Mouse (Mus musculus) forebrain, embryonic 13.5 days (tissue): Measurements from ENCODE around the gene Apoo. TPM values are rescaled to one million over a fixed set of nuclear protein-coding genes. Genes with fewer than 3 reads are reported as not detected.
"Not testable (repeated sequence)": the region's sequence is repeated elsewhere in the genome, so short reads cannot be mapped to it uniquely, and the experiment has no call there.

ENCODE experiments used
- ATAC-seq: fragments of 200-750 bp; cut with Nextera tagmentation; 2 replicates; pipeline ENCODE4 v1.8.0; 2017
- H3K27ac ChIP-seq: fragments of 300-500 bp; sonication (generic); 2 replicates; pipeline ENCODE4 v1.5.1; 2015; ENCODE audit warnings: inconsistent platforms, mild to moderate bottlenecking, moderate library complexity
- H3K27me3 ChIP-seq: fragments of 300-500 bp; sonication (generic); 2 replicates; pipeline ENCODE4 v1.6.1; 2015; ENCODE audit warnings: mild to moderate bottlenecking, inconsistent platforms
- H3K36me3 ChIP-seq: fragments of 300-500 bp; sonication (generic); 2 replicates; pipeline ENCODE4 v1.6.1; 2015; ENCODE audit warnings: mild to moderate bottlenecking, inconsistent platforms; ENCODE audit not compliant: poor library complexity, severe bottlenecking
- H3K4me1 ChIP-seq: fragments of 300-500 bp; sonication (generic); 2 replicates; pipeline ENCODE4 v1.6.1; 2015; ENCODE audit warnings: inconsistent platforms
- H3K4me2 ChIP-seq: fragments of 300-500 bp; sonication (generic); 2 replicates; pipeline ENCODE4 v1.6.1; 2015; ENCODE audit warnings: inconsistent platforms, mild to moderate bottlenecking, moderate library complexity
- H3K4me3 ChIP-seq: fragments of 300-500 bp; sonication (generic); 2 replicates; pipeline ENCODE4 v1.5.1; 2015; ENCODE audit warnings: mild to moderate bottlenecking, inconsistent platforms
- H3K9ac ChIP-seq: fragments of 300-500 bp; sonication (generic); 2 replicates; pipeline ENCODE4 v1.6.1; 2015; ENCODE audit warnings: mild to moderate bottlenecking, inconsistent platforms
- H3K9me3 ChIP-seq: fragments of 300-500 bp; sonication (generic); replicated peaks from 2 replicates; pipeline ENCODE4 v1.6.1; 2016; ENCODE audit warnings: inconsistent platforms
- WGBS: fragments of 180-500 bp; shearing (Covaris S2); methylation state at CpG from one replicate; pipeline ENCODE4 v1.1.7; 2015; 5-methylcytosine and 5-hydroxymethylcytosine counted together
- microRNA-seq: library from miRNA; unstranded; fragments of <30 nt; microRNA quantifications from one replicate; pipeline ENCODE4, GENCODE M21; 2016
- polyA plus RNA-seq: library from polyadenylated mRNA; unstranded; fragments of >200 nt; fragmentation: Nextera tagmentation; extraction: Ambion mirVana; gene quantifications from 2 replicates; pipeline ENCODE4 v1.2.1, GENCODE M21; 2015

Gene Apoo
- polyA plus RNA-seq, 1 experiment from 2014 or later: 135 TPM

GRCm38 (mm10) chrX:94446021-94446420 lies 79.1 kb downstream of the Apoo start:
- not testable (repeated sequence) for H3K4me2 ChIP-seq, ATAC-seq, H3K4me3 ChIP-seq, H3K9me3 ChIP-seq, H3K27me3 ChIP-seq, H3K27ac ChIP-seq, H3K36me3 ChIP-seq, H3K9ac ChIP-seq, H3K4me1 ChIP-seq
- 95% methylated on average over 2 of the region's 2 CpGs for WGBS

- H3K36me3 ChIP-seq, H3K27ac ChIP-seq, H3K9me3 ChIP-seq, H3K27me3 ChIP-seq, H3K4me1 ChIP-seq, H3K9ac ChIP-seq, H3K4me3 ChIP-seq, H3K4me2 ChIP-seq: not testable (repeated sequence)
- WGBS: no CpG with 5 or more reads among the region's 7 CpGs
- peak; percentile 93 for ATAC-seq
These were observed 83.3 kb downstream of the Apoo start for GRCm38 (mm10) chrX:94450047-94450881.

GRCm38 (mm10) chrX:94459346-94459745 lies 92.4 kb downstream of the Apoo start:
- WGBS: 74% methylated on average over 4 of the region's 4 CpGs
- Histone ChIP-seq H3K27ac (no peak overlapping the region), H3K27me3 (peaks cover 6% of the 10 kb centered on the region; the same call in 1 of the 2 replicates), H3K4me2 (no peak overlapping the region), H3K36me3 (no peaks in the 10 kb centered on the region), H3K4me1 (no peaks in the 10 kb centered on the region), H3K9me3 (no peaks in the 10 kb centered on the region), H3K4me3 (no peak overlapping the region), H3K9ac (no peak overlapping the region)
- no peak for ATAC-seq

- 44% methylated on average over 1 of the region's 3 CpGs for WGBS
- not testable (repeated sequence) for H3K4me2 ChIP-seq, H3K36me3 ChIP-seq, H3K4me3 ChIP-seq, H3K27ac ChIP-seq, ATAC-seq, H3K4me1 ChIP-seq, H3K9me3 ChIP-seq, H3K27me3 ChIP-seq, H3K9ac ChIP-seq
These were observed 94.6 kb downstream of the Apoo start for GRCm38 (mm10) chrX:94461513-94461912.

- not testable (repeated sequence) for H3K4me2 ChIP-seq, H3K9ac ChIP-seq, H3K4me1 ChIP-seq, H3K27me3 ChIP-seq, H3K4me3 ChIP-seq, H3K27ac ChIP-seq, H3K9me3 ChIP-seq, H3K36me3 ChIP-seq
- no CpG with 5 or more reads among the region's 7 CpGs for WGBS
- ATAC-seq: peak; percentile 92
These were observed 95.9 kb downstream of the Apoo start for GRCm38 (mm10) chrX:94462604-94463429.

Small RNAs within 50 kb of the gene (microRNA-seq; reads per million reads assigned to microRNA genes)
- gene Gm44477: not detected

Other genes with a start within 250 kb of the Apoo start
- 30.1 and 32.4 TPM in 2 replicates for gene Zfx, start 243.4 kb upstream of the Apoo start, polyA plus RNA-seq
- 90.6 and 97.2 TPM in 2 replicates for gene Eif2s3x, start 154.3 kb upstream of the Apoo start, polyA plus RNA-seq
- gene Klhl15, start 132.5 kb upstream of the Apoo start, polyA plus RNA-seq: 8.9 and 9.3 TPM in 2 replicates
- gene Fam90a1b, start 340 bp upstream of the Apoo start, polyA plus RNA-seq: 0.09 and 0.12 TPM in 2 replicates
- 844 and 938 TPM in 2 replicates for gene Maged1, start 175.0 kb downstream of the Apoo start, polyA plus RNA-seq